Mouse (Mus musculus) myocyte (in vitro differentiated cells): ENCODE results near the gene Gm7145.
"Not testable (repeated sequence)": the region's sequence is repeated elsewhere in the genome, so short reads cannot be mapped to it uniquely, and the experiment has no call there.

Experiments used
- CEBPB ChIP-seq: IDR thresholded peaks from 2 replicates; pipeline ENCODE4 v1.6.1; 2011; ENCODE audit warnings: mild to moderate bottlenecking, moderate library complexity; ENCODE audit not compliant: poor library complexity, insufficient read depth, severe bottlenecking
- POLR2A ChIP-seq: IDR thresholded peaks from one replicate; pipeline ENCODE4 v1.6.1; 2011; ENCODE audit warnings: low read depth, mild to moderate bottlenecking, control low read depth, moderate library complexity; ENCODE audit not compliant: insufficient read length
- POLR2AphosphoS2 ChIP-seq: IDR thresholded peaks from one replicate; pipeline ENCODE4 v1.6.1; 2011; ENCODE audit warnings: low read depth, control low read depth; ENCODE audit not compliant: insufficient read length
- REST ChIP-seq: IDR thresholded peaks from one replicate; pipeline ENCODE4 v1.6.1; 2011; ENCODE audit warnings: mild to moderate bottlenecking, control low read depth, moderate library complexity; ENCODE audit not compliant: insufficient read depth, insufficient read length

DNA sequence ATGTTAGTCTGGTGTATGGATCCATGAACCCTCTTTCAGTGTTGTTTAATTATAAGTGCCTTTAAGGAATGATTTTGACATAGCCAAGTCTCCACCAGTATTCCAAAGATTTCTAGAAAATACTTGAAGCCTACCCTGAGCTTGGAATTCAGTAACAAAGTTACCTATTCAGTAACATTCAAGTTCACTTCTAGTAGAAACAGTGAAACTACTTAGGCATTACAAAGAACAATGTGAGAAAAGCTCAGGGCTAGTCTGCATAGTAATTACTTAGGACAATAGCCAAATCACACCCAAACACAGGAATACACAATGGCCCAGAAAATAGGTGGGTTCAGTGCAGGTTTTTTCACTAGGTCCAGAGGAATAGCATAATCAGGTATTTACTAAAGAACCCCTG, 38.1 kb downstream of the Gm7145 start:
- TF ChIP-seq POLR2AphosphoS2, REST, POLR2A, CEBPB: not testable (repeated sequence)
